Mouse (Mus musculus) liver, embryonic 16.5 days (tissue): ENCODE measurements around the gene Cdk5r2. TPM values are rescaled to one million over a fixed set of nuclear protein-coding genes. Genes with fewer than 3 reads are reported as not detected.

Experiments used
- ATAC-seq: fragments of 200-750 bp; cut with Nextera tagmentation; 2 replicates; pipeline ENCODE4 v1.8.0; 2017; ENCODE audit warnings: low read depth, mild to moderate bottlenecking, moderate number of reproducible peaks, moderate library complexity
- H3K27ac ChIP-seq: fragments of 300-500 bp; sonication (generic); 2 replicates; pipeline ENCODE4 v1.5.1; 2014; ENCODE audit warnings: mild to moderate bottlenecking, low read length
- H3K27me3 ChIP-seq: fragments of 300-500 bp; sonication (generic); 2 replicates; pipeline ENCODE4 v1.6.1; 2014; ENCODE audit warnings: low read depth, low read length, mixed read lengths; ENCODE audit not compliant: control insufficient read depth, insufficient read depth
- H3K36me3 ChIP-seq: fragments of 300-500 bp; sonication (generic); 2 replicates; pipeline ENCODE4 v1.6.1; 2014; ENCODE audit warnings: mild to moderate bottlenecking; ENCODE audit not compliant: control insufficient read depth, insufficient read depth
- H3K4me1 ChIP-seq: fragments of 300-500 bp; sonication (generic); 2 replicates; pipeline ENCODE4 v1.6.1; 2014; ENCODE audit warnings: low read depth, low read length, mixed read lengths; ENCODE audit not compliant: control insufficient read depth
- H3K4me2 ChIP-seq: fragments of 300-500 bp; sonication (generic); 2 replicates; pipeline ENCODE4 v1.6.1; 2014; ENCODE audit warnings: low read depth, low read length, mixed read lengths
- H3K4me3 ChIP-seq: fragments of 300-500 bp; sonication (generic); 2 replicates; pipeline ENCODE4 v1.5.1; 2014; ENCODE audit warnings: low read depth, mild to moderate bottlenecking, low read length
- H3K9ac ChIP-seq: fragments of 300-500 bp; sonication (generic); 2 replicates; pipeline ENCODE4 v1.6.1; 2014; ENCODE audit warnings: low read depth, low read length
- H3K9me3 ChIP-seq: fragments of 300-500 bp; sonication (generic); replicated peaks from 2 replicates; pipeline ENCODE4 v1.6.1; 2016; ENCODE audit warnings: low read length; ENCODE audit not compliant: control insufficient read depth
- WGBS: fragments of 180-500 bp; shearing (Covaris S2); extraction: QIAGEN DNeasy Blood & Tissue Kit; methylation state at CpG from one replicate; pipeline ENCODE4 v1.1.7; 2014; ENCODE audit not compliant: insufficient replicate concordance; 5-methylcytosine and 5-hydroxymethylcytosine counted together
- microRNA counts: library from miRNA; unstranded; fragments of <30 nt; microRNA quantifications from one replicate; lab custom pipeline; 2016
- microRNA-seq: library from miRNA; unstranded; fragments of <30 nt; microRNA quantifications from one replicate; pipeline ENCODE4, GENCODE M21; 2016
- polyA plus RNA-seq: library from polyadenylated mRNA; unstranded; fragments of >200 nt; fragmentation: Nextera tagmentation; extraction: Ambion mirVana; gene quantifications from 2 replicates; pipeline ENCODE4 v1.2.1, GENCODE M21; 2015

Gene Cdk5r2
- polyA plus RNA-seq, 1 experiment from 2014 or later, result not detected

DNA sequence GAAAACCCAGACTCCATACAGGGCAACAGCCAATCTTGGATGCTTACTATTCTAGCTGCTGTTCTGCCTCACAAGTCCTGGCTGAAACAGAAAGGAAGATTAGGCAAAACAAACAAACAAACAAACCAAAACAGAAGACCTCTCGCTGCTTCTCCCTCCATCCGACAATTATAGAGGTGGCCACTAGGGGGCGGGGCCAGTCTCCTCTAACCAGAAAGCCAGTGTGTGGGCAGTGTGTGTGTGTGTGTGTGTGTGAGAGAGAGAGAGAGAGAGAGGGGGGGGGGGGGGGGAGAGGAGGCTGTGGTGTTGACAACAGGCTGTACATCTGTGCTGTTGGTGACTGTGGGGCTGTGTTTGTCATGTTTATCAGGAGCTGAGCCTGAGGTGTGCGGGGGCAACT lies 40.2 kb downstream of the Cdk5r2 start:
- no peak overlapping the region for H3K9ac ChIP-seq
- no peak overlapping the region for H3K4me3 ChIP-seq
- no peaks in the 10 kb centered on the region for H3K36me3 ChIP-seq
- no peak overlapping the region for H3K4me2 ChIP-seq
- no peaks in the 10 kb centered on the region for H3K4me1 ChIP-seq
- ATAC-seq, result no peak
- no peak overlapping the region for H3K27ac ChIP-seq
- H3K9me3 ChIP-seq, result no peaks in the 10 kb centered on the region
- 14% methylated on average over 4 of the region's 4 CpGs for WGBS
- peaks cover 71% of the 10 kb centered on the region for H3K27me3 ChIP-seq

DNA sequence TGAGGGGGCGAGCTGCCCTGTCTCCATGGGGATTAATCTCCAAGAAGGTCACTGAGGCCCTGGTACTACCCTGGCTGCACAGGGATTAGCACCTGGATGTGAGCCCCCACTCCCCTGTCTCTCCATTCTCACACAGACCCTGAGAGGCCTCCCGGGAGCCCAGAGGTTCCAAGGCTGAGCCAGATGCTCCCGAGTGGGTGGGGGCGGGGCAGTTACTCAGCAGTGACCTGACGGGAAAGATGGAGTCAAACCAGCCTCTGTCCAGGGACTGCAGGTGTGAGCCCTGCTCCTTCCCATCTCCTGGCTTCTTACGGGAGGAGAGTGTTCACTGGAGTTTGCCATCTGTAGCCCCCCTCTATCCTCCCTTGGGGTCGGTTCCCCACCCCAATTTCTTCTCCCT lies 43.2 kb downstream of the Cdk5r2 start:
- Histone ChIP-seq H3K4me3 (no peak overlapping the region), H3K9ac (no peak overlapping the region), H3K27ac (no peak overlapping the region), H3K36me3 (no peaks in the 10 kb centered on the region), H3K9me3 (no peaks in the 10 kb centered on the region), H3K27me3 (peaks cover 61% of the 10 kb centered on the region), H3K4me1 (no peaks in the 10 kb centered on the region; the same call in 1 of the 2 replicates), H3K4me2 (no peak overlapping the region)
- 10% methylated on average over 7 of the region's 7 CpGs for WGBS
- no peak for ATAC-seq

DNA sequence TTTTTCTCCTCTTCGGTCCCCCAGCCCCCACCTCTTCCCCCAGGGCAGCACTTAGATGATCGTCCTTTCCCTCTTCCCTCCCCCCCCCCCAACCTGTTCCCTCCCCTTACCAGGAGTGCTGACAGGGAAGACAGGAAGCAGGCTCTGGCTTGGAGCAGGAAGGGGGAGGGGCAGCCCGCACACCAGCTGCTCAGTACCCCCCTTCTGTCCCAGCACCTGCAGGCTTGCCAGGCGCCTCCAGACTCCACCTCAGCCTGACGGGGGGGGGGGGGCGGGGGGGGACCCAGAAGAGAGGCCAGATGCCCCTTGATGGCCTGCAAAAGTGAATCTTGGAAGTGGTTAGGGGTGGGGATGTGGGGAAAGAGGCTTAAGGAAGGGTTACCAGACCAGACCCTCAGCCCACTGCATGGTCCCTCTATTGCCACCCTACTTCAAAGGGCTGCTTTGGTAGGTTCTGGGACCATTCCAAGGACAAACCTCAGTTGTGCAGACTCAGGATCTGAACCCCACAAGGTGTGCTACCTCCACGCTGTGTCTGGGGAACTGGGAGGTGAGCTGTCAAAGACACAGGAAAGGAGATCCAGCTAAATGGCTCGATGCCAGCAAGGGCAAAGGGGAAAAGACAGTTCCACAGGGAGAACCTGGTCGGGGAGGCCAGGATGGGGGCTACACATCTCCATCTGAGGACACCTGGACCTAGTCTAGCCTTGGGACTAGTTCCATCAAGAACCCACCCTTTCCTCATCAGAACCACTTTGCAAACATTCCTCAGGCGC lies 44.1 kb downstream of the Cdk5r2 start:
- Histone ChIP-seq H3K4me2 (no peak overlapping the region), H3K9me3 (no peaks in the 10 kb centered on the region), H3K4me3 (no peak overlapping the region), H3K27me3 (peaks cover 54% of the 10 kb centered on the region), H3K27ac (no peak overlapping the region), H3K9ac (no peak overlapping the region), H3K36me3 (no peaks in the 10 kb centered on the region), H3K4me1 (no peaks in the 10 kb centered on the region; the same call in 1 of the 2 replicates)
- ATAC-seq, result no peak
- WGBS, result 8% methylated on average over 8 of the region's 10 CpGs

DNA sequence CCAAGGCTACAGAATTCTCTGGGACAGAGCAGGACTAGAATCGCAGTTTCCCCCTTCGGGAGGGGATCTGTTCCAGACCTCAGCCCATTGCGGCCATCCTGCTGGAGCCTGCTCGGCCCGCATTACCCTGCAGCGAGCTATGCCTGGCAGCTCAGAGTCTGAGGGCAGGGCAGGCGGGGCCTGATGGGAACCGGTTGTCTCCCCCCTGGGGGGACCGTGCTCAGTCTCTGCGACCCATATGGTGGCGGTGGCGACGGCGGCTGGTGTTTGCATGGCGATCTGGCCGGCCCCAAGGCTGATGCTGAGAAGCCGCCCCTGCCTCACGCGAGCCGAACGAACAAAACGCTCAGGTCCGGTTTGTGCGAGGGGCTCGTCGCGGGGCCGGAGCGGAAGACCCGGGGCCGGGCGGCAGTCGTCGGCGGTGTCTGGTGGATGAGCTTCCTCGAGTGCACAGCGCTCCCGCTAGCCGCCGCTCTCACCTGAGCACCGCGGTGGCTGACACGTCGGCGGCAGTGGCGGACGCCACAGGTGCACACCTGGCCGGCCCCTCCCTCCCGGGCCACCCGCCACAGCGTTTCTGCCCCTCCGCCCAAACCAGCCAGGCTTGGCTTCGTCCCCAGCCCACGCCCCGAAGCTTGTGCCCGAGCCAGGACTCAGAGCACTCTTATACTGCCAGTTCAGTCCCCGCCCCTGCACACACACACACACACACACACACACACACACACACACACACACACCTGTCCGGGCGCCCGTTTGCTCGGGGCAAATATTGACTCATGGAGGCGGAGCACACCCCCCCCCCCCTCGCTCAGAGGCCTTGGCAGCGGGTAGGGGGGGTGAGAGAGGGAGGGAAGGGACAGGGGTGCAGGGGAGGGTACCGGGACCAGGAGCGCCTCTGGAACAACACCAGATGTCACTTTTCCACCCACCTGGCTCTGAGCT lies 45.9 kb downstream of the Cdk5r2 start:
- peak; percentile 81 for ATAC-seq
- no peaks in the 10 kb centered on the region for H3K9me3 ChIP-seq
- H3K36me3 ChIP-seq, result no peaks in the 10 kb centered on the region
- peak overlapping the region; percentile 40 for H3K4me3 ChIP-seq
- WGBS, result 1% methylated on average over 65 of the region's 66 CpGs
- H3K27me3 ChIP-seq, result peaks cover 44% of the 10 kb centered on the region
- no peaks in the 10 kb centered on the region; the same call in 1 of the 2 replicates for H3K4me1 ChIP-seq
- peak overlapping the region; percentile 47 for H3K4me2 ChIP-seq
- no peak overlapping the region for H3K27ac ChIP-seq
- no peak overlapping the region for H3K9ac ChIP-seq

DNA sequence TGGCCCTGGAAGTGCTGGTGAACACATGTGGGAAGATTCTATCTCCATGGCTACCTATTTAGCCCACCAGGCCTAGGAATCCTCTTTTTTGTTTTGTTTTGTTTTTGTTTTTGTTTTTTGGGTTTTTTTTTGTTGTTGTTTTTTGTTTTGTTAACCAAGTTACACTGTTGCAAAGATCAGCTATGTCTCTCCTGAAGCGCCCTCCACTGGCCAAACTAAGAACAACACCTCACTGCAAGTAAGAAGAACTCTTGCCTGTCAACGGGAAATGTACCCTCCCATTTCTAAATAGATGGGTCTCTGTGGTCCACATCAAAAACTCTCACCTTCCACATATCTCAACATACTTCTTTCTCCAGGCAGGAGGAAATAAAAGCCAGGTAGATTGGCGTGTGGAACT lies 47.0 kb downstream of the Cdk5r2 start:
- Histone ChIP-seq H3K9ac (no peak overlapping the region), H3K4me1 (no peaks in the 10 kb centered on the region; the same call in 1 of the 2 replicates), H3K27ac (no peak overlapping the region), H3K9me3 (no peaks in the 10 kb centered on the region), H3K27me3 (peaks cover 37% of the 10 kb centered on the region), H3K4me3 (no peak overlapping the region), H3K4me2 (no peak overlapping the region), H3K36me3 (no peaks in the 10 kb centered on the region)
- 5% methylated on average over 3 of the region's 3 CpGs for WGBS
- ATAC-seq, result no peak

GRCm38 (mm10) chr1:74902191-74902590 lies 47.5 kb downstream of the Cdk5r2 start:
- no peaks in the 10 kb centered on the region for H3K36me3 ChIP-seq
- no peak overlapping the region for H3K4me3 ChIP-seq
- WGBS, result 5% methylated on average over 6 of the region's 6 CpGs
- H3K4me1 ChIP-seq, result no peaks in the 10 kb centered on the region; the same call in 1 of the 2 replicates
- H3K9me3 ChIP-seq, result no peaks in the 10 kb centered on the region
- ATAC-seq, result no peak
- no peak overlapping the region for H3K27ac ChIP-seq
- H3K27me3 ChIP-seq, result peaks cover 35% of the 10 kb centered on the region
- H3K9ac ChIP-seq, result no peak overlapping the region
- H3K4me2 ChIP-seq, result no peak overlapping the region

MicroRNAs encoded within 50 kb of the gene (microRNA counts, 519-probe panel; counts per million panel counts)
- microRNA mmu-miR-375 (lab: Ali Mortazavi, UCI), result 2,193 counts per million, percentile 38 among the panel's probes with 10 or more counts

Small RNAs within 50 kb of the gene (microRNA-seq; reads per million reads assigned to microRNA genes)
- 2,012 reads per million, percentile 82 among the genes with 10 or more reads in this experiment for gene Mir375

Other genes with a start within 250 kb of the Cdk5r2 start
- 4.3 and 4.6 TPM in 2 replicates for gene Ttll4, start 193.2 kb upstream of the Cdk5r2 start, polyA plus RNA-seq
- 7.5 and 8.9 TPM in 2 replicates for gene Cyp27a1, start 141.4 kb upstream of the Cdk5r2 start, polyA plus RNA-seq
- 0.19 and 0.25 TPM in 2 replicates for gene Prkag3, start 105.7 kb upstream of the Cdk5r2 start, polyA plus RNA-seq
- 0.06 and 0.11 TPM in 2 replicates for gene Wnt6, start 83.0 kb upstream of the Cdk5r2 start, polyA plus RNA-seq
- not detected in 2 replicates for gene Wnt10a, start 63.4 kb upstream of the Cdk5r2 start, polyA plus RNA-seq
- not detected in 2 replicates for gene Fev, start 30.5 kb downstream of the Cdk5r2 start, polyA plus RNA-seq
- not detected in 2 replicates for gene Cryba2, start 38.2 kb downstream of the Cdk5r2 start, polyA plus RNA-seq
- gene Cfap65, start 80.7 kb downstream of the Cdk5r2 start, polyA plus RNA-seq, result not detected in 2 replicates
- 2.6 and 4.0 TPM in 2 replicates for gene Ihh, start 96.7 kb downstream of the Cdk5r2 start, polyA plus RNA-seq